Mouse (Mus musculus) urinary bladder, postnatal 25 days (tissue): ENCODE data around the gene Pecam1.
"Not testable (repeated sequence)": the region's sequence is repeated elsewhere in the genome, so short reads cannot be mapped to it uniquely, and the experiment has no call there.

Experiments used
- DNase-seq: peaks from one replicate; pipeline ENCODE4 v3.0.0; 2022; ENCODE audit warnings: low spot score

Pecam1 gene

GRCm38 (mm10) chr11:106627692-106628091 lies 122.7 kb downstream of the Pecam1 start:
- DNase-seq = peak; percentile 68

DNA sequence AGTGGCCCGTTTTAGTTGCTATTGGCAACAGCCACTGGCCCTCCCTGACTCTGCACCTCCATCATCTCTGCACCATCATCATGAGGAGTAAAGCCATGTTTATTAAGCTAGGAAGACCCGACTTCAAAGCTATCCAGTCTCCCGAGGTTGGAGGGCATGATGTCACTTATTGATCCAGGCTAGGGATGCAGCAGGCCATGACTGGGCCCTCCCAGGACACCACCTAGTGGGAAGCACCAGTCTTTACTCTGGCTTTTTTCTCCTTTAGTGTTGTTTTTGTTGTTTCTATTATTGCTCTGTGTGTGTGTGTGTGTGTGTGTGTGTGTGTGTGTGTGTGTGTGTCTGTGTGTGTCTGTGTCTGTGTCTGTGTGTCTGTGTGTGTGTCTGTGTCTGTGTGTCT lies 124.9 kb downstream of the Pecam1 start:
- no peak for DNase-seq

DNA sequence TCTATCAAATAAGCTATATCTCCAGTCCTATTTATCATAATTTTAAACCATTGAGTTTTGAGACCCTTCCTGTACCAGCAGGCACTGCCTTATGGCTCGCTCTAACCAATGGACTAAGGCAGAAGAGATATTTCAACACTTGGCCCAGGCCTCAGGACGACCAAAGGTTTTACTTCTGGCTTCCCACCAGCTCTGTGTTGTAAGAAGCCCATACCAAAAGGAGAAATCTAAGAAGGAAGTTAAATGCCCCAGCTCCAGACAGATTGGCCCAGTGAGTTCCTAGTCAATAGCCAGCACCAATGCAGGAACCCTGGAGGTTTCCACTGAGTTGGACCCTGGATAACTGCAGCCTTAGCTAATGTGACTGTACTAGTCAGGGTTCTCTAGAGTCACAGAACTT lies 126.8 kb downstream of the Pecam1 start:
- DNase-seq = no peak

DNA sequence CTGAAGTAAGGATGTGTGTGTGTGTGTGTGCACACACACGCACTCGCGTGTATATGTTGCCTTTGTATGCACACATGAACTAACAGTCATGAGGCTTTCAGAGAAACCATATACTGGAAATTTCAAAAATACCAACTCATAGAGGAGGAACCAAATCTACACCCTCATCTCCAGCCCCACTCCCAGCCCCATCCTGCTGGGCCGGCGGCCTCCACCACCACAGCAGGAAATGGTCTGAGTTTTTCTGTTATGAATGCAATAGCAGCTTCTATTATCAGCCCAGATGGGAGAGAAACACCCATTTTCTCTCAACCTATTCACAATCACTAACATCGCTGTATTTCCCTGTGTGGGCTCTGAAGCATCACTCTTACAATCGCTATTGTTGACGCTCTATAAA lies 128.4 kb downstream of the Pecam1 start:
- no peak for DNase-seq

GRCm38 (mm10) chr11:106618768-106619167 lies 131.7 kb downstream of the Pecam1 start:
- DNase-seq = not testable (repeated sequence)

GRCm38 (mm10) chr11:106617821-106618580 lies 132.4 kb downstream of the Pecam1 start:
- no peak for DNase-seq

GRCm38 (mm10) chr11:106615561-106615960 lies 134.9 kb downstream of the Pecam1 start:
- no peak for DNase-seq

DNA sequence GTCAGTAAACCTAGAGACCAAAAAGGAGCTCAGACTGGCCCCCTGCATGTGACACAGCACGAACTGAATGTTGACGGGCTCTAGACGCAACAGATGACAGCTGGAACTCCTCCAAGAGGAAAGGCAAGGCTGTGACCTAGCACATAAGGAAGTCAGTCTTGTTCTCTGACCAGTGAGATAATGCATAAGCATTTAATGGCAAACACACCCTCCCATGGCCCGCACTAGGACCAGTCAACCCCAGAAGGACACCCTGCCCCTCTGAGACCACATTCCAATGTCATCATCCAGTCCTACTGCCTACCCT lies 136.1 kb downstream of the Pecam1 start:
- DNase-seq = no peak

DNA sequence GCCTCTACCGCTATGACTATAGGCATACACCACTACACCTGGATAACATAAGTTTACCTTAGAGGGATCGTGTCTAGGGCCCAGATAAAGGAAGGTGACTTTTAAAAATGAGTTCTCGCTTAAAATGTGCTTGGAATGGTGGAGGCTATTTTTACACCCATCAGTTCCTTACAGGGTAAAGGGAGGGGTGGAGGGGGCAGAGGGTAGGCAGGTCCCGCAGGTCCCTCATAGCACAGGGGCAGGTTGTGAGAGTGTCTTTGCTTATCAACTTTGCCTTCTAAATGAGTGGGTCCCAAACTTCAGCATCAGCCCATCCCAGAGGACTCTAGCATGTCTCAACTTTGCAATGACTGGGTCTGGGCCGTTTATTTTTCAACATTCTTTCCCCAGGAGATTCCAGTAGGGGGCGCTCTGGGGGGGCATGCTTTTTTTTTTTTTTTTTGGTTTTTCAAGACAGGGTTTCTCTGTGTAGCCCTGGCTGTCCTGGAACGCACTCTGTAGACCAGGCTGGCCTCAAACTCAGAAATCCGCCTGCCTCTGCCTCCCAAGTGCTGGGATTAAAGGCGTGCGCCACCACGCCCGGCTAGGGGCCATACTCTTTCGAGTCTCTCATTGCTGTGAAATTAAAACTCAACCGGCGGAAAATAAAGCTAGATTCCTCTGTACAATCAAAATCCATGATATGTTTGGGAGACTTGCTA lies 136.6 kb downstream of the Pecam1 start:
- DNase-seq = no peak

DNA sequence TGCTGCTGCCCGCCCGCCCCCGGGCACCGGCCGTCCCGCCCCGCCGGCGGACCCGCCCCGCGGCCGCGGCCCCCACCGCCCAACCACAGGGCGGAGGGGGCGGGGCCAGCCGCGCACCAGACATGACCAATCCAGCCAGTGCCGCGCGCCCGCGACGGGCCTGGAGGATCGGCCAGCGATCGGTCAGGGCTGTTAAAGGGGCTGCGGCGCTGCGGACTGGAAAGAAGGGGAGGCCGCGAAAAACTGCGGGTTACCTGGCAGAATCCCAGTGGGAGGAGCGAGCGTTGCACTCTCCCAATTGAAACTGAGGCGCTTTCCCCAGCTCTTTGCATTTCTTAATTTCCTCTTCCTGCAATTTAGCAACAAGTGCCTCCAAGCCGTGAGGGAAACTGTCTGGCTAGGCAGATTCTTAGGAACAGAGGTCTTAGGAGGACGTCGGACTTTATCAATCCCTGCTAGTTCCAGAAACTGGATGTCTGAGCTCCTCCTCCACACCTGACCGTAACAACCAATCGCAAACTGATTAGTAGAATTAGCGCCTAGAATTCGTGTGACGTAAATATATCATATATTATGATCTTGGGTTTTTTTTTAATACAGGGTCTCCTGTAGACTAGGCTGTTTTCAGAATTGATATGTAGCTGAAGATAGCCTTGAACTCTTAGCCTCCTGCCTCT lies 137.3 kb downstream of the Pecam1 start, which contains the start of gene Tex2:
Gene Tex2 (minus strand): TSS at position 463 of the 677 bp plus-strand sequence.
- DNase-seq = peak; percentile 93

GRCm38 (mm10) chr11:106612209-106612960 lies 138.0 kb downstream of the Pecam1 start:
- peak; percentile 55 for DNase-seq

DNA sequence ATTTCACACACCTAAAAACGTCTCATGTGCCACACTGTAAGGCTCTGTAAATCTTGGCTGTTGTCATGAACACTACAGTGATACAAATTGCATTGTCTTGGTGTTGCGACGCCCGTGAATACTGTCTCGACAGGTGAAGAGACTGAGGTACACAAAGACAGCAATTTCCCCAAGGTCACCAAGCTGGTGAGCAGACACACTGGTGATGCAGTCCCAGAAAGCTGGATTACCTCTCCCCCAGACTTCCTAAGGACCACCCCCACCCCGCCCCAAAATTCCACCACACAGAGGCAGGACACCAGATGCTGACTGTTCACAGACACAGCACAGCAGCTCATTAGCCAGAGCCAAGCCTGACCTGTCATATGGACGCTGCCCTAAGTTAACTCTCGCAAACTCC lies 140.7 kb downstream of the Pecam1 start:
- DNase-seq = no peak

DNA sequence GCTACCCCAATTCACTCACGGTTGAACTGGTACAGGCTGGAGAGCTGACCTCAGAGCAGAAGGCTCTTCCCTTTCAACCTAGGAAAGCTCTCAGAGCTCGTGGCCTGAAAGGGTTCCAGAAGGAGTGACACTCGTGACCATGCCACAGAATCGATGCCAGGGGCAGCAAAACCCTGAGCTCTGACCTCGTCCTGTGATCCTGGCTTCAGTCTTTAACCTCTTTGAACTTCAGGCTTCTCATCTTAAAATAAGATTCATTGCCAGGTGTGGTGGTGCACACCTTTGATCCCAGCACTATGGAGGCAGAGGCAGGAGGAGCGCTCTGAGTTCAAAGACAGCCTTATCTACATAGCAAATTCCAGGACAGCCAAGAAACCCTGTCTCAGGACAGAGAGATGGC lies 143.1 kb downstream of the Pecam1 start:
- DNase-seq = no peak

GRCm38 (mm10) chr11:106606042-106606441 lies 144.4 kb downstream of the Pecam1 start:
- DNase-seq = no peak
